ENCODE assay signal across 8 mouse cellular contexts in the genomic region with DNA sequence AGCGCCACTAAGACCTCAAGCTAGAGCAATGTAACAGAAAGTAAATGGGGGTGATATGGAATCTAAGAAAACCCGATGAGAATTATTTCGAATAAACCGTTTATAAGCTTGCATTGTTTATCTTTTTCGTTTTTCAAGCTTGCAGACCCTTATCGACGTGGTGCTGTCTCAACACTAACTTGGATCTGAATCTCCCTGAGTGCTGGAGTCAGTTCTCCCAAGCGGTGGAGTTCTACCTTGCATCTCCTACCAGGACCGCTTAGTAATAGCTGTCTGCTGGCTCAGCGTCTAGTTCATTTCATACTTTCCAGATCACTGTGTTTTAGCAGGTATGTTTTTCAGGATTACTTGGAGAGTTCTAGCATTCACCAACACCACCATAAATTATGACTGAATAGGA. TPM values are rescaled to one million over a fixed set of nuclear protein-coding genes. Genes with fewer than 3 reads are reported as not detected.
DNase-seq lines count a peak whose midpoint lies in the region; ATAC-seq and TF ChIP-seq lines count a peak whose summit lies in the region.

No protein-coding gene starts in this region.

- DNase-seq in heart, adult 11 months, result no peak
- no peak for DNase-seq in ES-E14 (ENCODE audit: low read depth, low spot score)
- DNase-seq in spleen, postnatal 14 days (ENCODE audit: low spot score in 2 of 2), result no peak
- DNase-seq in cerebellum, adult 11 months, result no peak

- H3K4me1 ChIP-seq in heart, embryonic 13.5 days, result peaks cover 19% of the 10 kb centered on the region
- H3K4me1 ChIP-seq in ES-E14 (ENCODE audit: control insufficient read depth in 2 of 2, insufficient read depth in 2 of 2, low read length in 2 of 2, poor library complexity in 1 of 2), result no peaks in the 10 kb centered on the region
- H3K4me1 ChIP-seq in forebrain, embryonic 15.5 days, result peaks cover 27% of the 10 kb centered on the region

- H3K9me3 ChIP-seq in heart, embryonic 13.5 days, result no peaks in the 10 kb centered on the region
- no peaks in the 10 kb centered on the region for H3K9me3 ChIP-seq in ES-E14 (ENCODE audit: control insufficient read depth, insufficient read depth, low read depth, low read length)
- H3K9me3 ChIP-seq in forebrain, embryonic 15.5 days, result no peaks in the 10 kb centered on the region

- H3K36me3 ChIP-seq in heart, embryonic 13.5 days, result peaks cover 28% of the 10 kb centered on the region
- H3K36me3 ChIP-seq in ES-E14 (ENCODE audit: control insufficient read depth, insufficient read depth, low read length, poor library complexity, severe bottlenecking), result no peaks in the 10 kb centered on the region; the same call in 1 of the 2 replicates
- peaks cover 4% of the 10 kb centered on the region for H3K36me3 ChIP-seq in forebrain, embryonic 15.5 days

- H3K4me2 ChIP-seq in heart, embryonic 13.5 days, result peak overlapping the region; percentile 91
- H3K4me2 ChIP-seq in forebrain, embryonic 15.5 days (replicated peaks), result peak overlapping the region; percentile 59

- in situ Hi-C loops in ES-E14 (cut with MboI; ENCODE audit: low sequenced_read_pairs in 2 of 2, unreplicated experiment in 2 of 2), result no loop called here

- ATAC-seq in heart, embryonic 13.5 days (ENCODE audit: extremely low read depth, insufficient number of reproducible peaks, low FRiP score, low TSS enrichment), result no peak
- ATAC-seq in forebrain, embryonic 15.5 days (replicated peaks), result peak; percentile 15
- ATAC-seq in megakaryocyte progenitor cell, adult 5-6 weeks (replicated peaks; ENCODE audit: poor library complexity), result peak; percentile 12; the same call in 1 of the 2 replicates
- ATAC-seq in cerebellum, adult (ENCODE audit: insufficient number of reproducible peaks, low FRiP score, low TSS enrichment), result no peak

- WGBS in heart, embryonic 13.5 days, result 11% methylated on average over 10 of the region's 10 CpGs
- WGBS in forebrain, embryonic 15.5 days, result 13% methylated on average over 10 of the region's 10 CpGs

- H3K27me3 ChIP-seq in heart, embryonic 13.5 days (replicated peaks), result no peaks in the 10 kb centered on the region
- H3K27me3 ChIP-seq in forebrain, embryonic 15.5 days, result no peaks in the 10 kb centered on the region

- H3K27ac ChIP-seq in heart, embryonic 13.5 days (replicated peaks), result 0 out of 2 replicates have a peak overlapping the region, but pooled peaks have one; percentile 32
- no peak overlapping the region for H3K27ac ChIP-seq in ES-E14 (ENCODE audit: insufficient read depth, low read depth, low read length, poor library complexity, severe bottlenecking)
- peak overlapping the region; percentile 31; the same call in 1 of the 2 replicates for H3K27ac ChIP-seq in forebrain, embryonic 15.5 days (replicated peaks)

- H3K4me3 ChIP-seq in heart, embryonic 13.5 days, result peak overlapping the region; percentile 65
- H3K4me3 ChIP-seq in ES-E14 (ENCODE audit: insufficient read depth in 1 of 2, low read depth in 1 of 2, low read length in 2 of 2, poor library complexity in 1 of 2, severe bottlenecking in 1 of 2), result peak overlapping the region; percentile 68 to 86
- H3K4me3 ChIP-seq in forebrain, embryonic 15.5 days, result peak overlapping the region; percentile 72

- H3K9ac ChIP-seq in heart, embryonic 13.5 days, result peak overlapping the region; percentile 84
- peak overlapping the region; percentile 71 for H3K9ac ChIP-seq in ES-E14 (ENCODE audit: insufficient read depth, low read depth, low read length, poor library complexity, severe bottlenecking)
- peak overlapping the region; percentile 39 for H3K9ac ChIP-seq in forebrain, embryonic 15.5 days (replicated peaks)

TF ChIP-seq in ES-E14, 5 proteins besides CTCF, POLR2A, EP300 and RAD21:
- TF ChIP-seq CHD2 (IDR thresholded peaks at IDR 0.05; ENCODE audit: low read depth, low read length) (no peak), MAFK (IDR thresholded peaks at IDR 0.05; ENCODE audit: insufficient read depth, low read depth, low read length) (no peak), ZC3H11A (IDR thresholded peaks at IDR 0.05; ENCODE audit: borderline replicate concordance, low read depth, low read length) (no peak), ZNF384 (IDR thresholded peaks at IDR 0.05; ENCODE audit: low read depth, low read length) (no peak), HCFC1 (IDR thresholded peaks at IDR 0.05; ENCODE audit: borderline replicate concordance, insufficient read depth, low read length) (no peak)

RNA-seq across cellular contexts. Expression of a gene that starts 0.6 kb away (rescaled TPM):
- polyA plus RNA-seq in heart, embryonic 13.5 days (2015; fragmentation: Nextera tagmentation; extraction: Ambion mirVana), result 22.4 and 27.0 TPM in 2 replicates
- 16.5 and 21.2 TPM in 2 replicates for total RNA-seq in ES-E14 (2012; rRNA removed)
- polyA plus RNA-seq in forebrain, embryonic 15.5 days (2015; fragmentation: Nextera tagmentation; extraction: Ambion mirVana), result 29.1 and 32.0 TPM in 2 replicates
- 26.7 and 27.8 TPM in 2 replicates for total RNA-seq in megakaryocyte progenitor cell, adult 5-6 weeks (2015)
- 54.7 and 62.6 TPM in 2 replicates for total RNA-seq in megakaryocyte progenitor cell, adult 5-6 weeks (2017)

RNA-seq across cellular contexts. Expression of a gene that starts 4.0 kb away (rescaled TPM):
- polyA plus RNA-seq in heart, embryonic 13.5 days (2015; fragmentation: Nextera tagmentation; extraction: Ambion mirVana), result 21.4 and 22.7 TPM in 2 replicates
- 28.3 and 32.8 TPM in 2 replicates for total RNA-seq in ES-E14 (2012; rRNA removed)
- polyA plus RNA-seq in forebrain, embryonic 15.5 days (2015; fragmentation: Nextera tagmentation; extraction: Ambion mirVana), result 41.6 and 42.4 TPM in 2 replicates
- 21.3 TPM in 2 replicates for total RNA-seq in megakaryocyte progenitor cell, adult 5-6 weeks (2015)
- 36.5 and 43.8 TPM in 2 replicates for total RNA-seq in megakaryocyte progenitor cell, adult 5-6 weeks (2017)

RNA-seq across cellular contexts. Expression of a gene that starts 32.5 kb away (rescaled TPM):
- polyA plus RNA-seq in heart, embryonic 13.5 days (2015; fragmentation: Nextera tagmentation; extraction: Ambion mirVana), result 8.7 and 9.5 TPM in 2 replicates
- total RNA-seq in ES-E14 (2012; rRNA removed), result 3.1 and 4.1 TPM in 2 replicates
- polyA plus RNA-seq in forebrain, embryonic 15.5 days (2015; fragmentation: Nextera tagmentation; extraction: Ambion mirVana), result 21.7 and 22.3 TPM in 2 replicates
- 11.8 and 13.5 TPM in 2 replicates for total RNA-seq in megakaryocyte progenitor cell, adult 5-6 weeks (2015)
- 29.0 and 31.0 TPM in 2 replicates for total RNA-seq in megakaryocyte progenitor cell, adult 5-6 weeks (2017)

RNA-seq across cellular contexts. Expression of a gene that starts 59.1 kb away (rescaled TPM):
- 6.6 and 8.7 TPM in 2 replicates for polyA plus RNA-seq in heart, embryonic 13.5 days (2015; fragmentation: Nextera tagmentation; extraction: Ambion mirVana)
- total RNA-seq in ES-E14 (2012; rRNA removed), result 93.3 and 151 TPM in 2 replicates
- polyA plus RNA-seq in forebrain, embryonic 15.5 days (2015; fragmentation: Nextera tagmentation; extraction: Ambion mirVana), result 6.9 and 7.2 TPM in 2 replicates
- 10.3 and 10.6 TPM in 2 replicates for total RNA-seq in megakaryocyte progenitor cell, adult 5-6 weeks (2015)
- total RNA-seq in megakaryocyte progenitor cell, adult 5-6 weeks (2017), result 4.4 and 5.1 TPM in 2 replicates

Comparison
In these comparisons a context has a peak if more than half of its experiments do, and no peak if none do; other contexts are left out.
1. ATAC-seq: peak in forebrain, embryonic 15.5 days (single experiment) and megakaryocyte progenitor cell, adult 5-6 weeks (single experiment); none in heart, embryonic 13.5 days (single experiment) and cerebellum, adult (single experiment).
2. Peak in every context shown above with its lines, with median percentiles within 50 percentile points of each other: H3K4me3 ChIP-seq and H3K9ac ChIP-seq.